Comparison of ENCODE assay signal across 23 mouse cellular contexts in the genomic region with DNA sequence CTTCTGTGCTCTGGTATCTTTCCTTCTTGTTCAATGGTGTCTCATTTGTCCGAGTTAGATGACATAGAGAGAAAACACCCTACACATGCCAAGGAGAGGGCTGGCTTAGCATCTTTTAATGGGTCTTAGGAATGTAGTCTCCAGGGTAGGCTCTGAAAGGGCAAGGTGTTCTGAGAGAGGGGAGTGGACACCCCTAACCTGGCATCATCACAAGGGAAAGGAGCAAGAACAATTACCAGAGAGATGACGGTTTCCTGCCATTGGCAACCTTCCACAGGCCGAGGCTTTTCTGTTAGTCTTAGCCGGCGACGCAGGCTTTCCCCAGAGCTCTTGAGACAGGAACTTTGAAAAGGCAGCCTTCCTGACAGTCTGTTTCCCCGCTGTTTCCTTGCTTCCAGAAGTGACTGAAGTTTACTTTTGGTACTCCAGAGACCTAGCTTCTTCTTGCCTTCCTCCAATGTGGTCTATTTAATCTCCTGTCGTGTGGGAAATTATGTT.
DNase-seq lines count a peak whose midpoint lies in the region; ATAC-seq and TF ChIP-seq lines count a peak whose summit lies in the region.
"Had no signal": no experiment of that assay in that cellular context is flagged by ENCODE, and none has a peak within 500 bp of the region (broad histone marks: within the 10 kb centered on the region; RNA-seq: fewer than 3 reads in every experiment).

No protein-coding gene starts in this region.

- no peak overlapping the region for H3K4me2 ChIP-seq in lung, embryonic 14.5 days
- H3K4me2 ChIP-seq: hindbrain, embryonic 12.5 days; neural tube, embryonic 12.5 days had no signal

- no peaks in the 10 kb centered on the region for H3K9me3 ChIP-seq in lung, embryonic 14.5 days (ENCODE audit: low read depth, low read length)
- H3K9me3 ChIP-seq: forebrain, embryonic 10.5 days; hindbrain, embryonic 12.5 days; megakaryocyte, embryonic 14.5 days; neural tube, embryonic 12.5 days had no signal

- WGBS in kidney, adult 2 months: 68% methylated on average over 8 of the region's 8 CpGs
- 19% methylated on average over 8 of the region's 8 CpGs for WGBS in lung, embryonic 14.5 days
- 11% methylated on average over 8 of the region's 8 CpGs for WGBS in lung, adult 2 months

- H3K9ac ChIP-seq in lung, embryonic 14.5 days: no peak overlapping the region
- H3K9ac ChIP-seq: forebrain, postnatal 0 days; hindbrain, embryonic 12.5 days; neural tube, embryonic 12.5 days had no signal

- H3K4me1 ChIP-seq in kidney, adult 2 months (ENCODE audit: control insufficient read depth, insufficient read depth, low read length): no peaks in the 10 kb centered on the region
- 0 out of 2 replicates have a peak, but pooled peaks cover 2% of the 10 kb centered on the region for H3K4me1 ChIP-seq in lung, embryonic 14.5 days (ENCODE audit: insufficient read depth)
- H3K4me1 ChIP-seq in lung, adult 2 months (ENCODE audit: control insufficient read depth, insufficient read depth, low read length): no peaks in the 10 kb centered on the region
- H3K4me1 ChIP-seq: megakaryocyte, embryonic 14.5 days had no signal

- peak; percentile 24 to 34 for DNase-seq in cerebellum, postnatal 10 days
- DNase-seq in cerebellum, adult 11-12 months: no peak
- peak; percentile 1 for DNase-seq in kidney, adult 2 months
- no peak for DNase-seq in kidney, adult 9 months
- peak; percentile 75 for DNase-seq in lung, embryonic 14.5 days
- DNase-seq in lung, adult 2 months: no peak
- peak; percentile 17 for DNase-seq in lung, postnatal 14 days
- DNase-seq: adrenal gland, postnatal 14 days; cerebellum, adult 9-10 months; forebrain, postnatal 0 days; gastrocnemius, postnatal 25 days; heart, adult 2 months; midbrain, embryonic 14.5 days; right cerebral cortex, postnatal 14 days; thymus, adult 2 months; thymus, postnatal 4 days had no signal

- H3K27me3 ChIP-seq in kidney, adult 2 months (replicated peaks; ENCODE audit: control insufficient read depth, insufficient read depth, low read length): no peaks in the 10 kb centered on the region
- no peaks in the 10 kb centered on the region for H3K27me3 ChIP-seq in lung, embryonic 14.5 days (ENCODE audit: insufficient read depth, low read length)
- H3K27me3 ChIP-seq: hindbrain, embryonic 12.5 days; megakaryocyte, embryonic 14.5 days; neural tube, embryonic 12.5 days had no signal

- no peaks in the 10 kb centered on the region for H3K36me3 ChIP-seq in kidney, adult 2 months (ENCODE audit: control insufficient read depth, insufficient read depth, low read length)
- H3K36me3 ChIP-seq in lung, embryonic 14.5 days (ENCODE audit: insufficient read depth): no peaks in the 10 kb centered on the region
- H3K36me3 ChIP-seq: forebrain, embryonic 10.5 days; hindbrain, embryonic 12.5 days; neural tube, embryonic 12.5 days had no signal

- TF ChIP-seq POLR2A in kidney, adult 2 months (IDR thresholded peaks at IDR 0.05; ENCODE audit: low read depth, low read length): no peak
- TF ChIP-seq POLR2A in lung, adult 2 months (IDR thresholded peaks at IDR 0.05; ENCODE audit: borderline replicate concordance, extremely low read depth, low read depth, low read length): no peak

- no peak overlapping the region for H3K27ac ChIP-seq in kidney, adult 2 months (ENCODE audit: insufficient read depth, low read depth, low read length)
- no peak overlapping the region for H3K27ac ChIP-seq in lung, embryonic 14.5 days (ENCODE audit: low read depth)
- H3K27ac ChIP-seq: forebrain, embryonic 10.5 days; heart, adult 2 months; hindbrain, embryonic 12.5 days; layer of hippocampus, adult 2 months; neural tube, embryonic 12.5 days; stomach, postnatal 0 days had no signal

- no peak for TF ChIP-seq CTCF in kidney, adult 2 months (conservative IDR thresholded peaks at IDR 0.05; ENCODE audit: insufficient read depth, insufficient read length, low read depth, low read length)
- no peak for TF ChIP-seq CTCF in lung, embryonic 14.5 days (IDR thresholded peaks at IDR 0.05; ENCODE audit: low read depth)
- TF ChIP-seq CTCF in lung, adult 2 months (IDR thresholded peaks at IDR 0.05; ENCODE audit: insufficient read depth, low read length): no peak

- H3K4me3 ChIP-seq in kidney, adult 2 months (ENCODE audit: insufficient read depth, low read depth, low read length): no peak overlapping the region
- no peak overlapping the region for H3K4me3 ChIP-seq in lung, embryonic 14.5 days (ENCODE audit: low read depth, low read length)
- H3K4me3 ChIP-seq in lung, adult 2 months (replicated peaks; ENCODE audit: extremely low read depth, low read depth, low read length): no peak overlapping the region
- H3K4me3 ChIP-seq: forebrain, embryonic 10.5 days; heart, adult 2 months; hindbrain, embryonic 12.5 days; layer of hippocampus, adult 2 months; megakaryocyte, embryonic 14.5 days; neural tube, embryonic 12.5 days had no signal

- ATAC-seq in lung, embryonic 14.5 days (ENCODE audit: insufficient read depth): peak; percentile 21; the same call in 1 of the 2 replicates
- ATAC-seq: forebrain, postnatal 0 days; intestine, postnatal 0 days had no signal

Comparison
In these comparisons a context has a peak if more than half of its experiments do, and no peak if none do; other contexts are left out.
1. DNase-seq: peak in cerebellum, postnatal 10 days (2 of 2), kidney, adult 2 months (single experiment), lung, embryonic 14.5 days (single experiment) and lung, postnatal 14 days (single experiment); none in cerebellum, adult 11-12 months (single experiment), kidney, adult 9 months (single experiment) and lung, adult 2 months (single experiment).